Mouse (Mus musculus): ENCODE measurements around the gene Trafd1.

GRCm38 (mm10) chr5:121340965-121341473 lies 44.4 kb downstream of the Trafd1 start:
- TF ChIP-seq E2F4 (IDR thresholded peaks at IDR 0.05; ENCODE audit: insufficient read depth) (no peak), POLR2A (IDR thresholded peaks at IDR 0.05; ENCODE audit: insufficient read length, low read depth) (no peak), MYOG (IDR thresholded peaks at IDR 0.05; ENCODE audit: control insufficient read depth in 1 of 3, insufficient read depth in 1 of 3, insufficient read length in 2 of 3, low read depth in 2 of 3) (no peak), TCF12 (IDR thresholded peaks at IDR 0.05; ENCODE audit: insufficient read depth, poor library complexity, severe bottlenecking) (no peak), CEBPB (IDR thresholded peaks at IDR 0.05; ENCODE audit: insufficient read depth, poor library complexity, severe bottlenecking) (no peak), USF1 (IDR thresholded peaks at IDR 0.05; ENCODE audit: low read depth) (no peak), POLR2AphosphoS2 (IDR thresholded peaks at IDR 0.05; ENCODE audit: insufficient read length, low read depth) (no peak), MAX (IDR thresholded peaks at IDR 0.05; ENCODE audit: low read depth) (no peak), SRF (IDR thresholded peaks at IDR 0.05; ENCODE audit: control insufficient read depth, insufficient read length, low read depth) (no peak), REST (IDR thresholded peaks at IDR 0.05; ENCODE audit: insufficient read depth, insufficient read length) (no peak)
